Mouse (Mus musculus) activated CD4-positive, CD25-positive, alpha-beta regulatory T cell (primary cell): ENCODE measurements around the gene Gm8922. TPM values are rescaled to one million over a fixed set of nuclear protein-coding genes. Genes with fewer than 3 reads are reported as not detected.

Source experiments
- polyA plus RNA-seq, 2 experiments: library from polyadenylated mRNA; unstranded; fragments of 100-300 nt; shearing (Covaris generic); gene quantifications; one replicate each; pipeline ENCODE4 v1.2.1; 2017

The Gm8922 gene
- not detected for polyA plus RNA-seq

GRCm38 (mm10) chr5:11681659-11682058 is at the start of gene Gm8922:
Gene Gm8922, plus strand, starts transcription at chr5:11681959.

Other genes with a start within 250 kb of the Gm8922 start
- not detected for gene Gm8906, start 179.3 kb upstream of the Gm8922 start, polyA plus RNA-seq
- gene Gm6460, start 87.0 kb upstream of the Gm8922 start, polyA plus RNA-seq: under 1 TPM in 1 of 2 experiments, not detected in 1; 0.32 TPM
- gene Gm8926, start 88.6 kb downstream of the Gm8922 start, polyA plus RNA-seq: not detected
- gene Gm6465, start 163.6 kb downstream of the Gm8922 start, polyA plus RNA-seq: not detected
- gene 4933402N22Rik, start 236.1 kb downstream of the Gm8922 start, polyA plus RNA-seq: not detected